Mouse (Mus musculus) right cerebral cortex, postnatal 14 days (tissue): ENCODE results near the gene Khdc1c.
A peak's percentile ranks its signal among the peaks of the same experiment; 100 is the strongest.
"Not testable (repeated sequence)": the region's sequence is repeated elsewhere in the genome, so short reads cannot be mapped to it uniquely, and the experiment has no call there.

Experiments used
- DNase-seq: peaks from one replicate; pipeline ENCODE4 v3.0.0; 2022

Khdc1c gene

GRCm38 (mm10) chr1:21368031-21368430 lies at the start of gene Khdc1c:
TSS of gene Khdc1c (plus strand) at chr1:21368331.
- not testable (repeated sequence) for DNase-seq

- DNase-seq: not testable (repeated sequence)
These were observed 47.9 kb upstream of the Khdc1c start for GRCm38 (mm10) chr1:21320271-21320670.

- no peak for DNase-seq
These were observed 46.5 kb upstream of the Khdc1c start for GRCm38 (mm10) chr1:21321656-21322055.

GRCm38 (mm10) chr1:21323996-21324574 lies 44.0 kb upstream of the Khdc1c start:
- no peak for DNase-seq

GRCm38 (mm10) chr1:21324633-21325032 lies 43.5 kb upstream of the Khdc1c start:
- no peak for DNase-seq

GRCm38 (mm10) chr1:21326733-21327132 lies 41.4 kb upstream of the Khdc1c start:
- no peak for DNase-seq

GRCm38 (mm10) chr1:21331161-21331560 lies 37.0 kb upstream of the Khdc1c start:
- not testable (repeated sequence) for DNase-seq

- DNase-seq: no peak
These were observed 34.7 kb upstream of the Khdc1c start for GRCm38 (mm10) chr1:21333222-21333973.

- no peak for DNase-seq
These were observed 32.3 kb upstream of the Khdc1c start for GRCm38 (mm10) chr1:21335836-21336235.

GRCm38 (mm10) chr1:21340745-21341144 lies 27.4 kb upstream of the Khdc1c start:
- DNase-seq: no peak

GRCm38 (mm10) chr1:21344253-21344652 lies 23.9 kb upstream of the Khdc1c start:
- DNase-seq: peak; percentile 45

GRCm38 (mm10) chr1:21344752-21345151 lies 23.4 kb upstream of the Khdc1c start:
- not testable (repeated sequence) for DNase-seq

- no peak for DNase-seq
These were observed 18.8 kb upstream of the Khdc1c start, which contains the start of gene Khdc1a for GRCm38 (mm10) chr1:21349341-21349740. TSS of gene Khdc1a (plus strand) at chr1:21349641.

GRCm38 (mm10) chr1:21383256-21383655 lies 15.1 kb downstream of the Khdc1c start, which contains the start of gene Khdc1b:
TSS of gene Khdc1b (plus strand) at chr1:21383556.
- DNase-seq: no peak

GRCm38 (mm10) chr1:21391138-21391671 lies 23.1 kb downstream of the Khdc1c start:
- DNase-seq: no peak

GRCm38 (mm10) chr1:21402804-21403203 lies 34.7 kb downstream of the Khdc1c start:
- no peak for DNase-seq

- no peak for DNase-seq
These were observed 39.1 kb downstream of the Khdc1c start for GRCm38 (mm10) chr1:21407266-21407665.

- DNase-seq: peak; percentile 75
These were observed 43.4 kb downstream of the Khdc1c start for GRCm38 (mm10) chr1:21411331-21412196.

- DNase-seq: no peak
These were observed 44.0 kb downstream of the Khdc1c start for GRCm38 (mm10) chr1:21412197-21412555.

GRCm38 (mm10) chr1:21419370-21419769 lies 51.2 kb downstream of the Khdc1c start:
- DNase-seq: peak; percentile 24
